Mouse (Mus musculus): ENCODE results near the gene Gcnt2. TPM values are rescaled to one million over a fixed set of nuclear protein-coding genes. Genes with fewer than 3 reads are reported as not detected.

The Gcnt2 gene
- polyA plus RNA-seq, 1 experiment from 2014 or later = 3.1 TPM

DNA sequence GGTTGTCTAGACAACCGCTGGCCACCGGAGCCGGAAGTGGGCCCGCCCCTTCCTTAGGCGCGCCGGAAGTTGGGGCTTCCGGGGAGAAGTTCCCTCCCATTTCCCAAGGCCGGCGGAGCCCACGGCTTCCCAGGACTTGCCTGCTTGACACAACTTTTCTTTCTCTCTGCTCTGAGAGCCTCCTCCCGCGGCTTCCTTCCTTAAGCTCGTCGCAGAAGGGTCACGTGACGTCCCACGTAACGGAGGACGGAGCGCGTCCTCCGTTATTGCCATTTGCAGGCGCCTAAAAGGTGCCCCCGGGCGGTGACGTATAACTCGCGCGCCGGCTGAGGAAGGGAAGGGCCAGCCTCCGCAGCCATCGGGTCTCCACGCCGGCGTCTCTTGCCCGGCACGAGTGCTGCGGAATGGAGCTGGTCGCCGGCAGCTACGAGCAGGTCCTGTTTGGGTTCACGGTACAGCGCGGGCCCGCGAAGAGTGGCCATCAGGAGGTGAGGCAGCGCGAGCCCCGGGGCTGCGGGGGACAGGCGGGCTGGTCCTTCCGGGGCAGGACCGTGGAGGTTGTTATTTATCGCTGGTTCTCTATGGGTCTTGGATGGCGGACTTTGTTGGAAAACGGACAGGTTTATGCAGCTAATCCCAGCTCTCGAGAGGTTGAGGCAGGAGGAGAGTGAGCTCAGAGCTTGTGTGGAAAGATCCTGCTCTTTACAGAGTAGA, 141.5 kb downstream of the Gcnt2 start, which contains the start of gene Pak1ip1:
Gene Pak1ip1 (plus strand): TSS at position 98 of the 714 bp plus-strand sequence.
- Histone ChIP-seq H3K4me1 (ENCODE audit: control insufficient read depth, low read depth, low read length) (peaks cover 22% of the 10 kb centered on the region), H3K27me3 (ENCODE audit: control insufficient read depth, insufficient read depth, low read depth, low read length) (no peaks in the 10 kb centered on the region), H3K4me2 (ENCODE audit: low read depth, low read length) (peak within 1 kb of the TSS; percentile 97), H3K27ac (ENCODE audit: low read length) (peak within 1 kb of the TSS; percentile 98), H3K4me3 (ENCODE audit: low read depth, low read length) (peak within 1 kb of the TSS; percentile 99), H3K36me3 (ENCODE audit: control insufficient read depth, insufficient read depth) (peaks cover 18% of the 10 kb centered on the region), H3K9ac (ENCODE audit: low read depth, low read length) (peak within 1 kb of the TSS; percentile 92), H3K9me3 (replicated peaks; ENCODE audit: control insufficient read depth, low read length) (no peaks in the 10 kb centered on the region)
- WGBS (ENCODE audit: insufficient replicate concordance) = 0% methylated on average over 58 of the region's 58 CpGs
- peak; percentile 90 for ATAC-seq (ENCODE audit: low read depth)

DNA sequence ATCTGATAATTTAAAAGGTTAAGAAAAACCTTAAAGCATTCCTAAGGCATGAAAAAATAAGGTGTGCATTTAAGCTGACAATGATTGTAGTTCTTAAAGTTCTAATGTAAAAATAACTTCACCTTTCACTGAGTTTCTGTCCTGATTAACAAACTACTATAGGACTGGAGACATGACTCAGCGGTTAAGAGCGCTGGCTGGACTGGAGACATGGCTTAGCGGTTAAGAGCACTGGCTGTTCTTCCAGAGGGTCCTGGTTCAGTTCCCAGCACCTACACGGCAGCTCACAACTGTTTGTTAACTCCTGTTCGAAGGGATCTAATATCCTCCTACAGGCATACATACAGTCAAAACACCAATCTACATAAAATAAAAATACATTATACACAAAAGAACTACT, 142.4 kb downstream of the Gcnt2 start:
- ATAC-seq (ENCODE audit: low read depth) = no peak
- Histone ChIP-seq H3K4me1 (ENCODE audit: control insufficient read depth, low read depth, low read length) (peaks cover 22% of the 10 kb centered on the region), H3K4me2 (ENCODE audit: low read depth, low read length) (peak overlapping the region; percentile 97), H3K36me3 (ENCODE audit: control insufficient read depth, insufficient read depth) (peaks cover 22% of the 10 kb centered on the region), H3K4me3 (ENCODE audit: low read depth, low read length) (peak overlapping the region; percentile 99), H3K9ac (ENCODE audit: low read depth, low read length) (peak overlapping the region; percentile 0; the same call in 1 of the 2 replicates), H3K27me3 (ENCODE audit: control insufficient read depth, insufficient read depth, low read depth, low read length) (no peaks in the 10 kb centered on the region), H3K27ac (ENCODE audit: low read length) (0 out of 2 replicates have a peak overlapping the region, but pooled peaks have one; percentile 31), H3K9me3 (replicated peaks; ENCODE audit: control insufficient read depth, low read length) (no peaks in the 10 kb centered on the region)
- 60% methylated on average over 5 of the region's 5 CpGs for WGBS (ENCODE audit: insufficient replicate concordance)

DNA sequence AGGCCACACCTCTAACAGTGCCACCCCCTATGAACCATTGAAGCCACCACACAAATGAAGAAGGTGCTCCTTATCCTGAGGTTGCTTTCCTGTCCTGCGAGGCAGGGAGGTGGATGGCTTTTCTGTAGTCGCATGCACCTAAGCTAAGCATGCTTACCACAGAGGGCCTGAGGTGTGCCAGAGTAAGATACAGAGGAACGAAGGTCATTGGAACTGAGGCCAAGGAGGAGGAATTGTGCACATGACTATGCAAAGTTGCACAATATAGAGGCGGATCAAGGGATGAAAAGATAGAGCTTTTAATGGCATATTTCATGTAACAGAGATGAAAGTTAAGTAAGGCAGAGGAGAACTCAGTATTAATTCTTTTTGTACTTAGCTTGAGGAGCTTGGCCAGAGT, 146.7 kb downstream of the Gcnt2 start:
- H3K27ac ChIP-seq (ENCODE audit: low read length) = no peak overlapping the region
- peaks cover 59% of the 10 kb centered on the region for H3K36me3 ChIP-seq (ENCODE audit: control insufficient read depth, insufficient read depth)
- peaks cover 11% of the 10 kb centered on the region for H3K4me1 ChIP-seq (ENCODE audit: control insufficient read depth, low read depth, low read length)
- H3K4me3 ChIP-seq (ENCODE audit: low read depth, low read length) = no peak overlapping the region
- H3K9me3 ChIP-seq (replicated peaks; ENCODE audit: control insufficient read depth, low read length) = no peaks in the 10 kb centered on the region
- 89% methylated on average over 4 of the region's 4 CpGs for WGBS (ENCODE audit: insufficient replicate concordance)
- no peak overlapping the region for H3K9ac ChIP-seq (ENCODE audit: low read depth, low read length)
- H3K27me3 ChIP-seq (ENCODE audit: control insufficient read depth, insufficient read depth, low read depth, low read length) = no peaks in the 10 kb centered on the region
- no peak for ATAC-seq (ENCODE audit: low read depth)
- H3K4me2 ChIP-seq (ENCODE audit: low read depth, low read length) = no peak overlapping the region

DNA sequence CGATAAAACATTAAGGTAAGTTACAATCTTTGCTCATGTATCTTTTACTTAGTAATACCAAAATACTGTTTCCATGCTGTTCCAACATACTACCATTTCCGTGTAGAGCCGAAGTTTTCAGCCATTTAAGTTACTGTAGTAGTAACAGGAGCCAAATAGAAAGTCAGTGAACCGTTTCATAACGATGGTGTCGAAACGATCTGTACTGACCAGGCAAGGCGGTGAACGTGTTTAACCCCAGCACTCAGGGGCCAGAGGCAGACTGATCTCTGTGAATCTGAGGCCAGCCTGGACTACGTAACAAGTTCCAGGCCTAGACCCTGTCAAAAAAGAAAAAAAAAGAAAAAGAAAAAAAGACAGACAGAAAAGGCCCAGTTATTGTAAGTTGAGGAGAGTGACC, 148.7 kb downstream of the Gcnt2 start:
- peaks cover 70% of the 10 kb centered on the region for H3K36me3 ChIP-seq (ENCODE audit: control insufficient read depth, insufficient read depth)
- no peaks in the 10 kb centered on the region for H3K27me3 ChIP-seq (ENCODE audit: control insufficient read depth, insufficient read depth, low read depth, low read length)
- H3K9me3 ChIP-seq (replicated peaks; ENCODE audit: control insufficient read depth, low read length) = no peaks in the 10 kb centered on the region
- no peak overlapping the region for H3K4me3 ChIP-seq (ENCODE audit: low read depth, low read length)
- H3K9ac ChIP-seq (ENCODE audit: low read depth, low read length) = no peak overlapping the region
- H3K4me2 ChIP-seq (ENCODE audit: low read depth, low read length) = no peak overlapping the region
- peaks cover 6% of the 10 kb centered on the region for H3K4me1 ChIP-seq (ENCODE audit: control insufficient read depth, low read depth, low read length)
- H3K27ac ChIP-seq (ENCODE audit: low read length) = no peak overlapping the region
- no peak for ATAC-seq (ENCODE audit: low read depth)
- WGBS (ENCODE audit: insufficient replicate concordance) = 90% methylated on average over 10 of the region's 10 CpGs

DNA sequence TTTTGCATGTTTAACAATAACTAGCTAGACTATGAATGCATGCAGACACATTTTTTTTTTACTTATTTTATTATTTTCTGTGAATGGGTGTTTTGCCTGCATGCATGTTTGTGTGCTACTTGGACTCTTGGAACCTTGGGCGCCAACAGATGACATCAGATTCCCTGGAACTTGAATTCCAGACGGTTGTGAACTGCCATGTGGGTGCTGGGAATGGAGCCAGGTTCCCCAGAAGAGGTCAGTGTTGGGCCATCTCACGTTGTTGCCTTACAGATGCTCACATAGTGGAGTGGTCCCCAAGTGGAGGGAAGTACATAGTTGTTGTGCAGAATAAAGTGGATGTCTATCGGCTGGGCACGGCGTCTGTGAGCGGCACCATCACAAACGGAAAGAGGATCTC, 149.4 kb downstream of the Gcnt2 start:
- WGBS (ENCODE audit: insufficient replicate concordance) = 83% methylated on average over 8 of the region's 8 CpGs

More for the DNA sequence above, 149.4 kb downstream of the Gcnt2 start:
- Histone ChIP-seq H3K4me1 (ENCODE audit: control insufficient read depth, low read depth, low read length) (peaks cover 6% of the 10 kb centered on the region), H3K36me3 (ENCODE audit: control insufficient read depth, insufficient read depth) (peaks cover 70% of the 10 kb centered on the region), H3K4me3 (ENCODE audit: low read depth, low read length) (no peak overlapping the region), H3K9me3 (replicated peaks; ENCODE audit: control insufficient read depth, low read length) (no peaks in the 10 kb centered on the region), H3K27ac (ENCODE audit: low read length) (no peak overlapping the region), H3K4me2 (ENCODE audit: low read depth, low read length) (no peak overlapping the region), H3K27me3 (ENCODE audit: control insufficient read depth, insufficient read depth, low read depth, low read length) (no peaks in the 10 kb centered on the region), H3K9ac (ENCODE audit: low read depth, low read length) (no peak overlapping the region)
- no peak for ATAC-seq (ENCODE audit: low read depth)

Small RNA genes lying within 50 kb of the gene (microRNA-seq; reads per million reads assigned to microRNA genes)
- not detected for gene Mir5124a

Other genes with a start within 250 kb of the Gcnt2 start
- gene Tfap2a, start 121.4 kb upstream of the Gcnt2 start, polyA plus RNA-seq (2015; fragmentation: Nextera tagmentation; extraction: Ambion mirVana) = not detected in 2 replicates
- gene Pak1ip1, start 141.3 kb downstream of the Gcnt2 start, polyA plus RNA-seq (2015; fragmentation: Nextera tagmentation; extraction: Ambion mirVana) = 49.6 and 52.7 TPM in 2 replicates
- 569 and 646 TPM in 2 replicates for gene Tmem14c, start 156.5 kb downstream of the Gcnt2 start, polyA plus RNA-seq (2015; fragmentation: Nextera tagmentation; extraction: Ambion mirVana)
- gene Mak, start 220.0 kb downstream of the Gcnt2 start, polyA plus RNA-seq (2015; fragmentation: Nextera tagmentation; extraction: Ambion mirVana) = 0.08 and 0.11 TPM in 2 replicates

Data from liver, embryonic 16.5 days (tissue).